In genomic region chrX:139769975-139770637, GRCm38 (mm10) we compare ENCODE assay signal across 39 mouse cellular contexts. TPM values are rescaled to one million over a fixed set of nuclear protein-coding genes. Genes with fewer than 3 reads are reported as not detected.
DNase-seq lines count a peak whose midpoint lies in the region; ATAC-seq and TF ChIP-seq lines count a peak whose summit lies in the region.
"Had no signal": no experiment of that assay in that cellular context is flagged by ENCODE, and none has a peak within 500 bp of the region (broad histone marks: within the 10 kb centered on the region; RNA-seq: fewer than 3 reads in every experiment).

No protein-coding gene starts in this region.

- H3K9me3 ChIP-seq in forebrain, embryonic 13.5 days (replicated peaks) = no peaks in the 10 kb centered on the region
- H3K9me3 ChIP-seq in forebrain, embryonic 11.5 days (ENCODE audit: control insufficient read depth, low read length) = no peaks in the 10 kb centered on the region
- H3K9me3 ChIP-seq in hindbrain, embryonic 13.5 days = no peaks in the 10 kb centered on the region
- no peaks in the 10 kb centered on the region for H3K9me3 ChIP-seq in hindbrain, embryonic 10.5 days
- no peaks in the 10 kb centered on the region for H3K9me3 ChIP-seq in hindbrain, postnatal 0 days (ENCODE audit: low read length)
- no peaks in the 10 kb centered on the region for H3K9me3 ChIP-seq in intestine, embryonic 16.5 days (ENCODE audit: control insufficient read depth, low read length)
- H3K9me3 ChIP-seq: embryonic facial prominence, embryonic 10.5 days; embryonic facial prominence, embryonic 15.5 days; heart, embryonic 12.5 days; limb, embryonic 10.5 days; limb, embryonic 15.5 days; liver, embryonic 13.5 days; neural tube, embryonic 13.5 days; stomach, embryonic 15.5 days had no signal

- TF ChIP-seq CTCF in hindbrain, postnatal 0 days (IDR thresholded peaks at IDR 0.05; ENCODE audit: low read depth) = no peak

- no peak overlapping the region for H3K9ac ChIP-seq in forebrain, embryonic 13.5 days
- no peak overlapping the region for H3K9ac ChIP-seq in forebrain, embryonic 11.5 days (ENCODE audit: low read length)
- H3K9ac ChIP-seq in hindbrain, embryonic 13.5 days = no peak overlapping the region
- no peak overlapping the region for H3K9ac ChIP-seq in hindbrain, postnatal 0 days (replicated peaks; ENCODE audit: low read length)
- H3K9ac ChIP-seq in intestine, embryonic 16.5 days (ENCODE audit: low read depth, low read length) = no peak overlapping the region
- H3K9ac ChIP-seq: embryonic facial prominence, embryonic 15.5 days; heart, embryonic 12.5 days; limb, embryonic 15.5 days; liver, embryonic 13.5 days; neural tube, embryonic 13.5 days; stomach, embryonic 15.5 days had no signal

- H3K4me3 ChIP-seq in forebrain, embryonic 13.5 days = no peak overlapping the region
- no peak overlapping the region for H3K4me3 ChIP-seq in forebrain, embryonic 11.5 days (ENCODE audit: low read depth, low read length)
- H3K4me3 ChIP-seq in hindbrain, embryonic 13.5 days = no peak overlapping the region
- no peak overlapping the region for H3K4me3 ChIP-seq in hindbrain, embryonic 10.5 days
- H3K4me3 ChIP-seq in hindbrain, postnatal 0 days (ENCODE audit: low read length) = no peak overlapping the region
- H3K4me3 ChIP-seq in intestine, embryonic 16.5 days (ENCODE audit: low read length) = no peak overlapping the region
- H3K4me3 ChIP-seq: embryonic facial prominence, embryonic 10.5 days; embryonic facial prominence, embryonic 15.5 days; heart, adult 2 months; heart, embryonic 12.5 days; limb, embryonic 10.5 days; limb, embryonic 15.5 days; liver, embryonic 13.5 days; neural tube, embryonic 13.5 days; stomach, embryonic 15.5 days had no signal

- no peaks in the 10 kb centered on the region for H3K4me1 ChIP-seq in forebrain, embryonic 13.5 days
- no peaks in the 10 kb centered on the region for H3K4me1 ChIP-seq in forebrain, embryonic 11.5 days (replicated peaks; ENCODE audit: control insufficient read depth, insufficient read depth, low read length)
- H3K4me1 ChIP-seq in hindbrain, embryonic 13.5 days (replicated peaks) = no peaks in the 10 kb centered on the region
- no peaks in the 10 kb centered on the region for H3K4me1 ChIP-seq in hindbrain, embryonic 10.5 days (replicated peaks)
- no peaks in the 10 kb centered on the region for H3K4me1 ChIP-seq in hindbrain, postnatal 0 days (ENCODE audit: insufficient read depth, low read length)
- peaks cover 3% of the 10 kb centered on the region; the same call in 1 of the 2 replicates for H3K4me1 ChIP-seq in intestine, embryonic 16.5 days (ENCODE audit: control insufficient read depth, insufficient read depth, low read length)
- H3K4me1 ChIP-seq: embryonic facial prominence, embryonic 10.5 days; embryonic facial prominence, embryonic 15.5 days; limb, embryonic 10.5 days; limb, embryonic 15.5 days; neural tube, embryonic 13.5 days; stomach, embryonic 15.5 days had no signal

- H3K27ac ChIP-seq in forebrain, embryonic 13.5 days = no peak overlapping the region
- no peak overlapping the region for H3K27ac ChIP-seq in forebrain, embryonic 11.5 days (ENCODE audit: low read depth, low read length)
- no peak overlapping the region for H3K27ac ChIP-seq in hindbrain, embryonic 13.5 days
- no peak overlapping the region for H3K27ac ChIP-seq in hindbrain, embryonic 10.5 days
- no peak overlapping the region for H3K27ac ChIP-seq in hindbrain, postnatal 0 days
- H3K27ac ChIP-seq in intestine, embryonic 16.5 days (ENCODE audit: low read length) = no peak overlapping the region
- H3K27ac ChIP-seq: embryonic facial prominence, embryonic 10.5 days; embryonic facial prominence, embryonic 15.5 days; heart, adult 2 months; kidney, postnatal 0 days; limb, embryonic 10.5 days; limb, embryonic 15.5 days; liver, embryonic 13.5 days; neural tube, embryonic 13.5 days; stomach, embryonic 15.5 days had no signal

- no peak overlapping the region for H3K4me2 ChIP-seq in forebrain, embryonic 13.5 days
- H3K4me2 ChIP-seq in forebrain, embryonic 11.5 days (ENCODE audit: low read depth, low read length, severe bottlenecking) = no peak overlapping the region
- H3K4me2 ChIP-seq in hindbrain, embryonic 13.5 days = no peak overlapping the region
- no peak overlapping the region for H3K4me2 ChIP-seq in hindbrain, postnatal 0 days (ENCODE audit: low read depth, low read length)
- no peak overlapping the region for H3K4me2 ChIP-seq in intestine, embryonic 16.5 days (ENCODE audit: low read depth, low read length)
- H3K4me2 ChIP-seq: embryonic facial prominence, embryonic 15.5 days; limb, embryonic 15.5 days; liver, embryonic 13.5 days; neural tube, embryonic 13.5 days; stomach, embryonic 15.5 days had no signal

- no peaks in the 10 kb centered on the region for H3K36me3 ChIP-seq in forebrain, embryonic 13.5 days (ENCODE audit: poor library complexity, severe bottlenecking)
- no peaks in the 10 kb centered on the region for H3K36me3 ChIP-seq in forebrain, embryonic 11.5 days (ENCODE audit: control insufficient read depth, insufficient read depth, low read length)
- H3K36me3 ChIP-seq in hindbrain, embryonic 13.5 days = no peaks in the 10 kb centered on the region
- H3K36me3 ChIP-seq in hindbrain, embryonic 10.5 days = no peaks in the 10 kb centered on the region
- no peaks in the 10 kb centered on the region for H3K36me3 ChIP-seq in hindbrain, postnatal 0 days (ENCODE audit: insufficient read depth, low read length)
- no peaks in the 10 kb centered on the region for H3K36me3 ChIP-seq in intestine, embryonic 16.5 days (ENCODE audit: control insufficient read depth, insufficient read depth, low read length)
- H3K36me3 ChIP-seq: embryonic facial prominence, embryonic 10.5 days; embryonic facial prominence, embryonic 15.5 days; heart, embryonic 12.5 days; limb, embryonic 10.5 days; limb, embryonic 15.5 days; liver, embryonic 13.5 days; neural tube, embryonic 13.5 days; stomach, embryonic 15.5 days had no signal

- peak; percentile 33; the same call in 1 of the 2 replicates for ATAC-seq in forebrain, embryonic 13.5 days
- ATAC-seq in forebrain, embryonic 11.5 days (replicated peaks; ENCODE audit: low FRiP score) = no peak
- peak; percentile 71 for ATAC-seq in hindbrain, embryonic 13.5 days (ENCODE audit: low FRiP score)
- ATAC-seq in hindbrain, postnatal 0 days = 0 out of 2 replicates have a peak, but pooled peaks have one; percentile 55
- no peak for ATAC-seq in intestine, embryonic 16.5 days
- ATAC-seq: activated CD4-positive, CD25-positive, alpha-beta regulatory T cell, adult 4 months had no signal

- WGBS in forebrain, embryonic 13.5 days = 76% methylated on average over 13 of the region's 13 CpGs
- 86% methylated on average over 13 of the region's 13 CpGs for whole genome bisulfite sequencing in forebrain, embryonic 11.5 days
- 52% methylated on average over 13 of the region's 13 CpGs for WGBS in hindbrain, embryonic 13.5 days
- 78% methylated on average over 13 of the region's 13 CpGs for WGBS in hindbrain, embryonic 10.5 days
- WGBS in hindbrain, postnatal 0 days = 45% methylated on average over 13 of the region's 13 CpGs
- WGBS in intestine, embryonic 16.5 days = 73% methylated on average over 13 of the region's 13 CpGs

- H3K27me3 ChIP-seq in forebrain, embryonic 13.5 days = peaks cover 6% of the 10 kb centered on the region; the same call in 1 of the 2 replicates
- no peaks in the 10 kb centered on the region for H3K27me3 ChIP-seq in forebrain, embryonic 11.5 days (ENCODE audit: control insufficient read depth, insufficient read depth, low read length)
- peaks cover 6% of the 10 kb centered on the region; the same call in 1 of the 2 replicates for H3K27me3 ChIP-seq in hindbrain, embryonic 13.5 days
- peaks cover 16% of the 10 kb centered on the region for H3K27me3 ChIP-seq in hindbrain, embryonic 10.5 days (ENCODE audit: insufficient read depth, poor library complexity, severe bottlenecking)
- H3K27me3 ChIP-seq in hindbrain, postnatal 0 days (ENCODE audit: insufficient read depth, low read length) = 0 out of 2 replicates have a peak, but pooled peaks cover 4% of the 10 kb centered on the region
- no peaks in the 10 kb centered on the region; the same call in 1 of the 2 replicates for H3K27me3 ChIP-seq in intestine, embryonic 16.5 days (replicated peaks; ENCODE audit: control insufficient read depth, insufficient read depth, low read length)
- H3K27me3 ChIP-seq: CH12.LX; heart, embryonic 12.5 days; liver, embryonic 13.5 days had no signal

- no peak for DNase-seq in forebrain, embryonic 11.5 days (ENCODE audit: low spot score)
- no peak for DNase-seq in hindbrain, embryonic 10.5 days (ENCODE audit: low spot score)
- peak; percentile 4 for DNase-seq in brain, adult 2 months (ENCODE audit: low read depth, low spot score)
- peak; percentile 40 for DNase-seq in hindbrain, postnatal 0 days (ENCODE audit: low spot score)
- no peak for DNase-seq in kidney, adult 18-20 months
- DNase-seq: adrenal gland, adult 2 months; adrenal gland, postnatal 36 days; cerebellum, adult 8-10 months; cerebellum, postnatal 25 days; heart, adult 2 months; heart, postnatal 4 days; kidney, adult 8-10 months; layer of hippocampus, postnatal 36 days; liver, embryonic 13.5 days; lung, adult 18-20 months; lung, postnatal 14 days; right cerebral cortex, postnatal 25 days had no signal

RNA-seq across cellular contexts. Expression of gene Ripply1, which starts 12.0 kb away (rescaled TPM):
- not detected in 2 replicates for polyA plus RNA-seq in forebrain, embryonic 13.5 days (2015; fragmentation: Nextera tagmentation; extraction: Ambion mirVana)
- polyA plus RNA-seq in forebrain, embryonic 11.5 days (2014; fragmentation: Nextera tagmentation; extraction: Ambion mirVana) = not detected in 2 replicates
- 0.25 TPM in 1 of 2 replicates, not detected in the other for polyA plus RNA-seq in hindbrain, embryonic 13.5 days (2015; fragmentation: Nextera tagmentation; extraction: Ambion mirVana)
- 0.26 and 0.41 TPM in 2 replicates for polyA plus RNA-seq in hindbrain, embryonic 10.5 days (2016; fragmentation: Nextera tagmentation; extraction: Ambion mirVana)
- not detected in 2 replicates for total RNA-seq in hindbrain, postnatal 0 days (2014; rRNA removed)
- not detected in 2 replicates for polyA plus RNA-seq in hindbrain, postnatal 0 days (2015; fragmentation: Nextera tagmentation; extraction: Ambion mirVana)
- not detected in 2 replicates for polyA plus RNA-seq in intestine, embryonic 16.5 days (2015; fragmentation: Nextera tagmentation; extraction: Ambion mirVana)
- total RNA-seq: adrenal gland, adult 2 months; adrenal gland, postnatal 36 days; CH12.LX; gastrocnemius, adult 18-20 months; heart, adult 2 months; heart, postnatal 4 days; layer of hippocampus, postnatal 36 days; left cerebral cortex, postnatal 10 days; megakaryocyte, adult 5-6 weeks had no signal
- polyA plus RNA-seq: activated CD4-positive, CD25-positive, alpha-beta regulatory T cell, adult 4 months; adrenal gland, adult 2 months; C2C12; heart, adult 2 months; heart, embryonic 12.5 days; heart, postnatal 0 days; intestine, embryonic 14.5 days; kidney, postnatal 0 days; limb, embryonic 10.5 days; liver, embryonic 13.5 days; neural tube, embryonic 13.5 days; stomach, embryonic 15.5 days had no signal

RNA-seq across cellular contexts. Expression of gene Cldn2, which starts 30.5 kb away (rescaled TPM):
- 0.14 and 0.34 TPM in 2 replicates for polyA plus RNA-seq in forebrain, embryonic 13.5 days (2015; fragmentation: Nextera tagmentation; extraction: Ambion mirVana)
- 0.05 TPM in 1 of 2 replicates, not detected in the other for polyA plus RNA-seq in forebrain, embryonic 11.5 days (2014; fragmentation: Nextera tagmentation; extraction: Ambion mirVana)
- 0.91 and 1.3 TPM in 2 replicates for polyA plus RNA-seq in hindbrain, embryonic 13.5 days (2015; fragmentation: Nextera tagmentation; extraction: Ambion mirVana)
- polyA plus RNA-seq in hindbrain, embryonic 10.5 days (2016; fragmentation: Nextera tagmentation; extraction: Ambion mirVana) = 0.44 and 0.68 TPM in 2 replicates
- 2.1 and 3.2 TPM in 2 replicates for total RNA-seq in hindbrain, postnatal 0 days (2014; rRNA removed)
- 3.9 and 4.0 TPM in 2 replicates for polyA plus RNA-seq in hindbrain, postnatal 0 days (2015; fragmentation: Nextera tagmentation; extraction: Ambion mirVana)
- 88.3 and 108 TPM in 2 replicates for polyA plus RNA-seq in intestine, embryonic 16.5 days (2015; fragmentation: Nextera tagmentation; extraction: Ambion mirVana)
- total RNA-seq: CH12.LX; heart, adult 2 months; heart, postnatal 4 days; megakaryocyte, adult 5-6 weeks had no signal
- polyA plus RNA-seq: activated CD4-positive, CD25-positive, alpha-beta regulatory T cell, adult 4 months; adrenal gland, adult 2 months; C2C12; heart, postnatal 0 days; limb, embryonic 10.5 days had no signal

RNA-seq across cellular contexts. Expression of gene Gm15013, which starts 55.8 kb away (rescaled TPM):
- not detected in 2 replicates for polyA plus RNA-seq in forebrain, embryonic 13.5 days (2015; fragmentation: Nextera tagmentation; extraction: Ambion mirVana)
- polyA plus RNA-seq in forebrain, embryonic 11.5 days (2014; fragmentation: Nextera tagmentation; extraction: Ambion mirVana) = not detected in 2 replicates
- polyA plus RNA-seq in hindbrain, embryonic 13.5 days (2015; fragmentation: Nextera tagmentation; extraction: Ambion mirVana) = 0.25 TPM in 1 of 2 replicates, not detected in the other
- not detected in 2 replicates for polyA plus RNA-seq in hindbrain, embryonic 10.5 days (2016; fragmentation: Nextera tagmentation; extraction: Ambion mirVana)
- not detected in 2 replicates for total RNA-seq in hindbrain, postnatal 0 days (2014; rRNA removed)
- polyA plus RNA-seq in hindbrain, postnatal 0 days (2015; fragmentation: Nextera tagmentation; extraction: Ambion mirVana) = not detected in 2 replicates
- 0.29 and 0.50 TPM in 2 replicates for polyA plus RNA-seq in intestine, embryonic 16.5 days (2015; fragmentation: Nextera tagmentation; extraction: Ambion mirVana)
- total RNA-seq: adrenal gland, adult 2 months; adrenal gland, postnatal 36 days; ES-E14; gastrocnemius, adult 18-20 months; gastrocnemius, postnatal 4 days; heart, adult 2 months; heart, postnatal 4 days; layer of hippocampus, postnatal 36 days; left cerebral cortex, postnatal 10 days had no signal
- polyA plus RNA-seq: adrenal gland, adult 2 months; embryonic facial prominence, embryonic 10.5 days; frontal cortex, adult 2 months; heart, adult 2 months; heart, embryonic 12.5 days; heart, postnatal 0 days; intestine, embryonic 14.5 days; limb, embryonic 15.5 days; liver, embryonic 13.5 days; neural tube, embryonic 13.5 days had no signal

Comparison
In these comparisons a context has a peak if more than half of its experiments do, and no peak if none do; other contexts are left out.
1. ATAC-seq: peak in forebrain, embryonic 13.5 days (single experiment), hindbrain, embryonic 13.5 days (single experiment) and hindbrain, postnatal 0 days (single experiment); none in forebrain, embryonic 11.5 days (single experiment) and intestine, embryonic 16.5 days (single experiment).
2. DNase-seq: peak in brain, adult 2 months (single experiment) and hindbrain, postnatal 0 days (single experiment); none in forebrain, embryonic 11.5 days (single experiment), hindbrain, embryonic 10.5 days (single experiment) and kidney, adult 18-20 months (single experiment).
3. RNA of gene Cldn2, which starts 30.5 kb away (polyA plus RNA-seq): 88.3 to 108 TPM in intestine, embryonic 16.5 days; 3.9 to 4.0 TPM in hindbrain, postnatal 0 days, 0.91 to 1.3 TPM in hindbrain, embryonic 13.5 days, 0.44 to 0.68 TPM in hindbrain, embryonic 10.5 days, 0.14 to 0.34 TPM in forebrain, embryonic 13.5 days and 0.05 TPM in forebrain, embryonic 11.5 days; every median in the first group is over 10 times any median in the second.